ENCODE assay signal across 1 mouse cellular context in genomic region chr11:6588295-6588694, GRCm38 (mm10).
TF ChIP-seq lines count a peak whose summit lies in the region.

No protein-coding gene starts in this region.

TF ChIP-seq in CH12.LX, 34 proteins besides CTCF, POLR2A, EP300 and RAD21 (continued from another document):
- TF ChIP-seq MAZ (IDR thresholded peaks at IDR 0.05; ENCODE audit: low read depth, low read length) (no peak), TCF12 (IDR thresholded peaks at IDR 0.05; ENCODE audit: low read depth, low read length) (no peak), USF1 (IDR thresholded peaks at IDR 0.05; ENCODE audit: low read depth, low read length) (no peak), CHD2 (IDR thresholded peaks at IDR 0.05; ENCODE audit: low read length) (no peak)
